Mouse (Mus musculus): Measurements from ENCODE around the gene Shroom1.

DNA sequence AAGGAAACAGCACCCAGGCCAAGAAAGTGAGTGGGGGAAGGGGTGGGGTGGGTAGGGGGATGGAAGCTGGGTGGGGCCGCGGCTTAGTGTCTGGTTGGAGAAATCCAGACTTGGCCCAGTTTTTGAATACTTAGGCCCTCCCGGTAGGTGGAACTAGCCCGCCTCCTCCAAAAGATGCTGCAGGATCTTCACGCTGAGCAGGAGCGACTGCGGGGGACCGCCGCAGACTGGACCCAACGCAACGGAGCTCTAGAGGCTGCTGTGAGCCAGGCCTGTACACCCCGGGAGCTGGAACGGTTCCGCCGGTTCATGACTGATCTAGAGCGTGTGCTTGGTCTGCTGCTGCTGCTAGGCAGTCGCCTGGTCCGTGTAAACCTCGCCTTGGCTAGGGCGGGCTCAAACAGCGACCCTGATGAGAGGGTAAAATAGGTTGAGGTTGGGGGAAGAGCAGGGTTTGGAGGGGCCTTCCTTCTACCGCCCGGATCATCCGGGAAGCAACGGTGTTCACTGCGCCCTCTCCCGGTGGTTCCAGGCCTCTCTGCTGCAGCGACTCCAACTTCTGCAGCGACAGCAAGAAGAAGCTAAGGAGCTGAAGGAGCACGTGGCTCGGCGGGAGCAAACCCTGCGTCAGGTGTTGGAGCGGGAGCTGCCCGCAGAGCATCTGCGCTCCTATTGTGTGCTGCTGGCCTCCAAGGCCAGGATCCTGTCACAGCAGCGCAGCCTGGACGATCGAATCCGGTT is 9.4 kb downstream of the Shroom1 start:
- TF ChIP-seq CTCF (IDR thresholded peaks at IDR 0.05), result peak; percentile 97
- no peak for TF ChIP-seq EP300 (IDR thresholded peaks at IDR 0.05; ENCODE audit: insufficient read depth, low read depth, low read length)

Measured in heart, adult 2 months (tissue).